Mouse (Mus musculus) kidney, postnatal 0 days (tissue): ENCODE measurements around the gene Iqcf6. TPM values are rescaled to one million over a fixed set of nuclear protein-coding genes. Genes with fewer than 3 reads are reported as not detected.

Source experiments
- ATAC-seq: fragments of 200-750 bp; cut with Nextera tagmentation; replicated peaks from 2 replicates; pipeline ENCODE4 v1.8.0; 2017; ENCODE audit warnings: low read depth, moderate number of reproducible peaks, moderate TSS enrichment, moderate library complexity; ENCODE audit not compliant: low FRiP score
- DNase-seq: peaks from one replicate; pipeline ENCODE4 v3.0.0-alpha.2; 2016; ENCODE audit warnings: low spot score
- H3K27ac ChIP-seq: fragments of 300-500 bp; sonication (generic); 2 replicates; pipeline ENCODE4 v1.5.1; 2014; ENCODE audit warnings: mild to moderate bottlenecking
- H3K27me3 ChIP-seq: fragments of 300-500 bp; sonication (generic); 2 replicates; pipeline ENCODE4 v1.6.1; 2014; ENCODE audit warnings: low read length, mixed read lengths; ENCODE audit not compliant: insufficient read depth
- H3K36me3 ChIP-seq: fragments of 300-500 bp; sonication (generic); 2 replicates; pipeline ENCODE4 v1.6.1; 2014; ENCODE audit warnings: low read length, mixed read lengths; ENCODE audit not compliant: insufficient read depth
- H3K4me1 ChIP-seq: fragments of 300-500 bp; sonication (generic); replicated peaks from 2 replicates; pipeline ENCODE4 v1.6.1; 2014; ENCODE audit warnings: antibody characterized with exemption, low read length, mixed read lengths; ENCODE audit not compliant: insufficient read depth
- H3K4me2 ChIP-seq: fragments of 300-500 bp; sonication (generic); 2 replicates; pipeline ENCODE4 v1.6.1; 2014; ENCODE audit warnings: mild to moderate bottlenecking, low read length, moderate library complexity, mixed read lengths
- H3K4me3 ChIP-seq: fragments of 300-500 bp; sonication (generic); replicated peaks from 2 replicates; pipeline ENCODE4 v1.5.1; 2014; ENCODE audit warnings: low read depth, low read length
- H3K9ac ChIP-seq: fragments of 300-500 bp; sonication (generic); 2 replicates; pipeline ENCODE4 v1.6.1; 2014; ENCODE audit warnings: low read depth, low read length
- H3K9me3 ChIP-seq: fragments of 300-500 bp; sonication (generic); replicated peaks from 2 replicates; pipeline ENCODE4 v1.6.1; 2016; ENCODE audit warnings: low read length, inconsistent platforms, mixed read lengths
- CTCF ChIP-seq: IDR thresholded peaks from 2 replicates; pipeline ENCODE4 v1.5.1; 2016; ENCODE audit warnings: antibody characterized with exemption, low read depth, mild to moderate bottlenecking, moderate library complexity
- WGBS: fragments of 180-500 bp; shearing (Covaris S2); extraction: QIAGEN DNeasy Blood & Tissue Kit; methylation state at CpG from one replicate; pipeline ENCODE4 v1.1.7; 2014; 5-methylcytosine and 5-hydroxymethylcytosine counted together
- polyA plus RNA-seq: library from polyadenylated mRNA; unstranded; fragments of >200 nt; fragmentation: Nextera tagmentation; extraction: Ambion mirVana; gene quantifications from 2 replicates; pipeline ENCODE4 v1.2.1, GENCODE M21; 2015

The Iqcf6 gene
- polyA plus RNA-seq, 1 experiment from 2014 or later, result not detected

DNA sequence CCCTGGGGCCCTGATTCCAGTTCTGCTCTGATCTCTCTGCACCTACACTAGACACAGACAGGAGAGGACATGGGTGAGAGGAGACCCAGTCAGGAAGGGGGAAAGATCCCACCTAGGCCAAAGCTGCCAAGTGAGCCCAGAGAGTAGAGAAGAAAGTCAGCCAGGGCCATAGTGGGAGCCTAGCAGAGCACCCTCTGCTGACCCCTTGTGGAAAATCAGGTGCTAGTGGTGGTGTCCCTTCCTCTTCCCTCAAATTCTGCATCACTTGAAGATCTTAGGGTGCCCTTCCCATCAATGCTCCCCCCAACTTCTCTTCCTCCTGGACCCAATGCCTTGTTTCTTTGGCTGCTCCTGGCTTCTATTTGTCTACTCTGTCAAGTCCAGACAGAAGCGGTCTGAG, 26.3 kb downstream of the Iqcf6 start:
- ATAC-seq (no peak), DNase-seq (peak; percentile 18)
- Histone ChIP-seq H3K9me3 (no peaks in the 10 kb centered on the region), H3K9ac (no peak overlapping the region), H3K4me3 (no peak overlapping the region), H3K27ac (no peak overlapping the region), H3K27me3 (peaks cover 4% of the 10 kb centered on the region; the same call in 1 of the 2 replicates), H3K4me2 (no peak overlapping the region), H3K4me1 (peaks cover 7% of the 10 kb centered on the region; the same call in 1 of the 2 replicates), H3K36me3 (0 out of 2 replicates have a peak, but pooled peaks cover 5% of the 10 kb centered on the region)
- WGBS, result 56% methylated on average over 1 of the region's 1 CpGs
- peak; percentile 57 for TF ChIP-seq CTCF

DNA sequence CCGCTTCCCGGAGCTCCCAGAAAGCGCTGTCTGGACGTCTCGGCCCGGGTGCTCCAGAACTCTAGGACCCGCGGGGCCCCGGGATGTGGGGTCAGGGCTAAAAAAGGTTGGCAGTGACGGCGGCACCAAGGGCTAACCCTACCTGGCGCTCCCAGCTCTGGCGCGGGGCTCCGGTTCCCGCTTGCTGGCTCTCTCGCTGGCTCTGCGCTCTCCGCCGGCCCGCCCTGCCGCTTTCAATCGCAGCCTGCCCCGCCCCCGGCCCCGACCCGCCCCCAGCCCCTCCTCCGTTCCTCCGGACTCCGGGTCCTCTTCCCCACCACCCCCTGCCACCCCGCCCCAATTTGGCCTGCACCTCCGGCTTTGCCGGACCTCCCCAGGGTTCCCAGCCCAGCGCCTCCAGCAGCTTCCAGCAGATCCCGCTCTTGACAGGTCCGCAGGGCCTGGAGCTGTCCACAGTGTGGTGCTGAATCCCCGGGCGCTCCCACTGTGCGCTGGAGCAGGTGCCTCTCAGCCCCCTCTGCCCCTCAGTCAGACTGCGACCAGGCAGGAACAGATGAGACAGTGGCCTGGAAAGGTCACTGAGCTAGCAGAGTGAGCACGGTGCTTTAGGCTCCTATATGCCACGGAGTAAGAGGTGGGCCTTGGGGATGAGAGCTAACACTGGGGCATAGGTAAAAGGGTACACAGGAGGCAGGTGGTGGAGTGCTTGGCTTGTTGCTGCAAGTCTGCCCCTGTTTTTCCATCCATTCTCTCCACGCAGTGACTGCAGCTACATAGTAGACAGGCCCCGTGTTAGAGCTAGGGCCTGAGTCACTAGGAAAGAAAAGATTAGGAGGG, 29.7 kb downstream of the Iqcf6 start, which contains the start of gene Grm2:
Gene Grm2, minus strand, starts transcription at position 199 of the 837 bp plus-strand sequence.
- no peak for TF ChIP-seq CTCF
- peaks cover 7% of the 10 kb centered on the region; the same call in 1 of the 2 replicates for H3K4me1 ChIP-seq
- H3K4me3 ChIP-seq, result peak within 1 kb of the TSS; percentile 16; the same call in 1 of the 2 replicates
- 2% methylated on average over 36 of the region's 44 CpGs for WGBS
- H3K9me3 ChIP-seq, result no peaks in the 10 kb centered on the region
- no peak within 1 kb of the TSS for H3K9ac ChIP-seq
- H3K36me3 ChIP-seq, result peaks cover 32% of the 10 kb centered on the region
- ATAC-seq, result peak; percentile 80
- H3K27ac ChIP-seq, result no peak within 1 kb of the TSS
- H3K4me2 ChIP-seq, result peak within 1 kb of the TSS; percentile 56
- DNase-seq, result peak; percentile 82
- peaks cover 4% of the 10 kb centered on the region; the same call in 1 of the 2 replicates for H3K27me3 ChIP-seq

DNA sequence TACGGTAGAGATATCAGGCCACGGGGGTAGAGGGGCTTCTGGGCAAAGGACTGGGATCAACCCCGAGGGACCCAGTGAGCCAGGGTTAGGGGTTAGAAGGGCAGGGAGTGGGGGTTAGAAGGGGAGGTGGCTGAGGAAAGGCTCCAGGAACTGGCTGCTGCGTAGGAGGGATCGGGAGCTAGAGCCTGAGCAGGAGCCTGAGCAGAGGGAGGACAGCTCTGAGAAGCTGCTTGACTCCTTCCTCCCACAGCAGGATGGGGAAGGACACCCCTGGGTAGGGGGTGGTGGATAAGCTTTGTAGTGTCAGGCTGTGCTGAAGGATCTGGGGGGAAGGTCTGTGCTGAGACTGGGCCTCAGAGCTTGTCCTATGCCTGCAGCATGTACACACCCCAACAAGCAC, 30.4 kb downstream of the Iqcf6 start:
- no peak overlapping the region for H3K4me3 ChIP-seq
- H3K9me3 ChIP-seq, result no peaks in the 10 kb centered on the region
- DNase-seq, result no peak
- no peak overlapping the region for H3K27ac ChIP-seq
- TF ChIP-seq CTCF, result no peak
- H3K4me2 ChIP-seq, result no peak overlapping the region
- peaks cover 7% of the 10 kb centered on the region; the same call in 1 of the 2 replicates for H3K4me1 ChIP-seq
- peaks cover 32% of the 10 kb centered on the region for H3K36me3 ChIP-seq
- WGBS, result 32% methylated on average over 5 of the region's 5 CpGs
- no peak overlapping the region for H3K9ac ChIP-seq
- ATAC-seq, result no peak
- H3K27me3 ChIP-seq, result peaks cover 4% of the 10 kb centered on the region; the same call in 1 of the 2 replicates

DNA sequence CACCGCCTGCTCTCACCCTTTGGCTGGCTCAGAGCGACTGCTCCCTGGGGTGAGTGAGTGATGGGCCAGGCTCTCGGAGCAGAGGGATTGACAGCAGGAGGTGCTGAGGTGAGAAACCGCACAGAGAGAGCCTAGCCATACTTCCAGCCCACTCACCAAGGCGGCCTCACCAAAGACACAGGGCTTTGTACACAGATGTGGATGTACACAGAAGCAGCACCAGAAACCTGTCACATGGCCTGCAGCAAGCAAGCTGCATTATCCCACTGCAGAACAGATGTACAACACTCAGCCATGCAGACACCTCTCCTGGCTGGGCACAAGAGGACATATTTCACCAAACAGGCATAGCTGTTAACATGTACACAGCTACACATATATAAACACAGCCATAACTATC, 31.2 kb downstream of the Iqcf6 start:
- 44% methylated on average over 5 of the region's 5 CpGs for WGBS
- H3K27ac ChIP-seq, result no peak overlapping the region
- no peak overlapping the region for H3K4me3 ChIP-seq
- no peak overlapping the region for H3K4me2 ChIP-seq
- no peak overlapping the region for H3K9ac ChIP-seq
- no peak for ATAC-seq
- peaks cover 4% of the 10 kb centered on the region; the same call in 1 of the 2 replicates for H3K27me3 ChIP-seq
- no peak for TF ChIP-seq CTCF
- no peaks in the 10 kb centered on the region for H3K9me3 ChIP-seq
- H3K36me3 ChIP-seq, result peaks cover 39% of the 10 kb centered on the region
- no peak for DNase-seq
- H3K4me1 ChIP-seq, result peaks cover 7% of the 10 kb centered on the region; the same call in 1 of the 2 replicates

DNA sequence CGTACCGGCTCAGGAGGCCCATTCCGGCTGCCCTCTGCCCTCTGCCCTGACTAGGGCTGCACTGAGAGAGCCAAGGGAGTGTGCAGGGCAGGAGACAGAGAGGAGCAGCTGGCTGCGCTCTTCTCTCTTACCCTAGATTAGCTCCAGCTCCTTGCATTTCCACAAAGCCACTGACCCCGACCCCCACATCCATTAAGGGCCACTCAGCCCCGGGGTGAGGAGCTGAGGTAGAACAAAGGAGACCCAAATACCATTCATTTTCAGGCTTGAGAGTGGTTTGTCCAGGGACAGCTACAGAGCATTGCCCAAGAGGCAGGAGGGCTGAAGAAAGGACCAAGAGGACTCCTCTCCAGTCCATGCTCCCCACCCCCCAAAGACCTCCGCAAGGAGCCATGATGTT, 33.1 kb downstream of the Iqcf6 start:
- no peak overlapping the region for H3K27ac ChIP-seq
- DNase-seq (no peak), ATAC-seq (no peak)
- no peak overlapping the region for H3K9ac ChIP-seq
- H3K36me3 ChIP-seq, result peaks cover 51% of the 10 kb centered on the region
- no peaks in the 10 kb centered on the region for H3K9me3 ChIP-seq
- no peak overlapping the region for H3K4me3 ChIP-seq
- peaks cover 7% of the 10 kb centered on the region; the same call in 1 of the 2 replicates for H3K4me1 ChIP-seq
- no peak for TF ChIP-seq CTCF
- H3K27me3 ChIP-seq, result peaks cover 4% of the 10 kb centered on the region; the same call in 1 of the 2 replicates
- H3K4me2 ChIP-seq, result no peak overlapping the region
- WGBS, result 71% methylated on average over 7 of the region's 7 CpGs

DNA sequence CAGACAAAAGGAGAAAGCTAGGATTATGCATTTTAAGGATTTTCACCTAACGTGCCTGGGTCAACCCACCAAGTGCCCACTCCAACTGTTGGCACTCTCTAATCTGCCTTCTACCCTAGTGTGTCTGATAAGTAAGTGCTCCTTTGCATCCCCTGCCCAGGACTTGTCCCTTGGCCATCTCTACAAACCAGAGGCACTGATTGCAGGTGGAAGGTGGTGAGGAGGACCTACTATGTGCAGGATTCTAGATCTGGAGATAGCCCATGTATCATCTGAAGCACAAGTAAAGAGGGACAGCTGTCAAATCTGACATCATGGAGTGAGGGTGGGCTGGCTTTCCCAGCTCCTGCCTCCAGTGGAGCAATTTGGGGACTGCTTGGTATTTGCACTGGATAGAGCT, 33.6 kb downstream of the Iqcf6 start:
- Histone ChIP-seq H3K4me1 (peaks cover 7% of the 10 kb centered on the region; the same call in 1 of the 2 replicates), H3K4me2 (no peak overlapping the region), H3K9ac (no peak overlapping the region), H3K27me3 (peaks cover 4% of the 10 kb centered on the region; the same call in 1 of the 2 replicates), H3K4me3 (no peak overlapping the region), H3K27ac (no peak overlapping the region), H3K9me3 (no peaks in the 10 kb centered on the region), H3K36me3 (peaks cover 51% of the 10 kb centered on the region)
- WGBS, result 91% methylated on average over 1 of the region's 1 CpGs
- ATAC-seq (no peak), DNase-seq (no peak)
- TF ChIP-seq CTCF, result no peak
